22 mouse cellular contexts compared by ENCODE assay signal in the genomic region with DNA sequence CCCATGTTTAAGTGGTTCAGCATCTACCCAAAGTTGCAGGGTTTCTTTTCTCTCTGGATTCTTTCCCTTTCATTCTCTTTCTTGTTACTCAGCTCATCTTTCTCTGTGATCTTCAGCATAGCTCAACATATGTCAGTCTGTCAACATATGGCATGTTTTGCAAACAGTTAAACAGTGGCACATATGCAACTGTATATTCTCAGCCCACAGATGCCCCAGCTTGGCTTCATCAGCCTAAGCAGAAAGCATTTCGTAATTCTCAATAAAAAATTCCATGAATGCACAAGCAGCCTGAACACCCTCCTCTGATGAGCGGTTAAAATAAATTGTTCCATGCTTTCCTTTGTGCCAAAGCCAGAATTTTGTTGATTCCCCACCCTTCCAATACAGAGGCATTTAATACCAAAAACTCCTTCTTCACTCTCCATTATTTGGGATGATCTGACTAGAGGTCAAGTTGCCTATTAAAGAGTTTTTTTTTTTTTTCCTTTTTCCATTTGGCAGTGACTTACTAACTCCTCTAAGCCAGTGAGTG. TPM values are rescaled to one million over a fixed set of nuclear protein-coding genes. Genes with fewer than 3 reads are reported as not detected.
DNase-seq lines count a peak whose midpoint lies in the region; ATAC-seq and TF ChIP-seq lines count a peak whose summit lies in the region.
"Had no signal": no experiment of that assay in that cellular context is flagged by ENCODE, and none has a peak within 500 bp of the region (broad histone marks: within the 10 kb centered on the region; RNA-seq: fewer than 3 reads in every experiment).

No protein-coding gene starts in this region.

- H3K9me3 ChIP-seq in embryonic facial prominence, embryonic 14.5 days (ENCODE audit: control insufficient read depth, low read length) = 0 out of 2 replicates have a peak, but pooled peaks cover 4% of the 10 kb centered on the region
- no peaks in the 10 kb centered on the region for H3K9me3 ChIP-seq in embryonic facial prominence, embryonic 10.5 days
- no peaks in the 10 kb centered on the region for H3K9me3 ChIP-seq in forebrain, postnatal 0 days (ENCODE audit: low read length)
- no peaks in the 10 kb centered on the region for H3K9me3 ChIP-seq in forebrain, embryonic 15.5 days
- H3K9me3 ChIP-seq in lung, embryonic 16.5 days (ENCODE audit: control insufficient read depth, low read length) = no peaks in the 10 kb centered on the region
- H3K9me3 ChIP-seq: G1E; heart, embryonic 10.5 days; hindbrain, embryonic 12.5 days had no signal

- H3K36me3 ChIP-seq in embryonic facial prominence, embryonic 14.5 days (ENCODE audit: control insufficient read depth, insufficient read depth, low read length) = no peaks in the 10 kb centered on the region
- no peaks in the 10 kb centered on the region for H3K36me3 ChIP-seq in embryonic facial prominence, embryonic 10.5 days (replicated peaks)
- no peaks in the 10 kb centered on the region for H3K36me3 ChIP-seq in forebrain, postnatal 0 days (ENCODE audit: insufficient read depth)
- H3K36me3 ChIP-seq in forebrain, embryonic 15.5 days = no peaks in the 10 kb centered on the region
- no peaks in the 10 kb centered on the region for H3K36me3 ChIP-seq in lung, embryonic 16.5 days (ENCODE audit: control insufficient read depth, insufficient read depth, low read length)
- H3K36me3 ChIP-seq: G1E; heart, embryonic 10.5 days; hindbrain, embryonic 12.5 days had no signal

- no peak for TF ChIP-seq CTCF in forebrain, postnatal 0 days (IDR thresholded peaks at IDR 0.05; ENCODE audit: low read depth)
- TF ChIP-seq CTCF in brain, embryonic 14.5 days (IDR thresholded peaks at IDR 0.05; ENCODE audit: borderline replicate concordance, extremely low read depth, insufficient read depth, insufficient read length) = no peak

- no peak overlapping the region for H3K27ac ChIP-seq in embryonic facial prominence, embryonic 14.5 days (replicated peaks; ENCODE audit: low read depth, low read length)
- H3K27ac ChIP-seq in embryonic facial prominence, embryonic 10.5 days (replicated peaks) = no peak overlapping the region
- H3K27ac ChIP-seq in forebrain, postnatal 0 days (ENCODE audit: low read depth, low read length) = no peak overlapping the region
- no peak overlapping the region for H3K27ac ChIP-seq in forebrain, embryonic 15.5 days (replicated peaks)
- no peak overlapping the region for H3K27ac ChIP-seq in lung, embryonic 16.5 days (ENCODE audit: low read length)
- H3K27ac ChIP-seq: heart, embryonic 10.5 days; hindbrain, embryonic 12.5 days had no signal

- H3K4me2 ChIP-seq in embryonic facial prominence, embryonic 14.5 days (ENCODE audit: low read depth, low read length) = no peak overlapping the region
- no peak overlapping the region for H3K4me2 ChIP-seq in forebrain, postnatal 0 days (ENCODE audit: low read depth)
- no peak overlapping the region for H3K4me2 ChIP-seq in forebrain, embryonic 15.5 days (replicated peaks)
- no peak overlapping the region for H3K4me2 ChIP-seq in lung, embryonic 16.5 days (ENCODE audit: low read depth, low read length)
- H3K4me2 ChIP-seq: hindbrain, embryonic 12.5 days had no signal

- peak; percentile 17 for DNase-seq in embryonic facial prominence, embryonic 14.5 days (ENCODE audit: low spot score)
- DNase-seq in embryonic facial prominence, embryonic 10.5 days (ENCODE audit: low spot score) = no peak
- peak; percentile 41 for DNase-seq in forebrain, postnatal 0 days
- no peak for DNase-seq in lung, adult 18-20 months
- DNase-seq in brain, embryonic 14.5 days (ENCODE audit: low read depth) = peak; percentile 68
- DNase-seq in spleen, postnatal 14 days (ENCODE audit: low spot score in 2 of 2) = no peak
- DNase-seq: adrenal gland, postnatal 10 days; B cell, adult 2 months; cerebellum, adult 2 months; cerebellum, postnatal 10 days; gastrocnemius, postnatal 36 days; heart, adult 18-20 months; heart, postnatal 10 days; heart, postnatal 4 days had no signal

- no peak overlapping the region for H3K4me3 ChIP-seq in embryonic facial prominence, embryonic 14.5 days (ENCODE audit: low read depth, low read length)
- no peak overlapping the region for H3K4me3 ChIP-seq in embryonic facial prominence, embryonic 10.5 days
- no peak overlapping the region for H3K4me3 ChIP-seq in forebrain, postnatal 0 days (ENCODE audit: low read depth, low read length)
- H3K4me3 ChIP-seq in forebrain, embryonic 15.5 days = no peak overlapping the region
- H3K4me3 ChIP-seq in lung, embryonic 16.5 days (ENCODE audit: low read length) = no peak overlapping the region
- H3K4me3 ChIP-seq: heart, embryonic 10.5 days; hindbrain, embryonic 12.5 days had no signal

- H3K9ac ChIP-seq in embryonic facial prominence, embryonic 14.5 days (ENCODE audit: low read depth, low read length) = no peak overlapping the region
- H3K9ac ChIP-seq in forebrain, postnatal 0 days = no peak overlapping the region
- no peak overlapping the region for H3K9ac ChIP-seq in forebrain, embryonic 15.5 days (replicated peaks)
- H3K9ac ChIP-seq in lung, embryonic 16.5 days (ENCODE audit: low read length) = no peak overlapping the region
- H3K9ac ChIP-seq: hindbrain, embryonic 12.5 days had no signal

- peaks cover 10% of the 10 kb centered on the region; the same call in 1 of the 2 replicates for H3K27me3 ChIP-seq in embryonic facial prominence, embryonic 14.5 days (replicated peaks; ENCODE audit: control insufficient read depth, insufficient read depth, low read length)
- peaks cover 39% of the 10 kb centered on the region for H3K27me3 ChIP-seq in embryonic facial prominence, embryonic 10.5 days (replicated peaks; ENCODE audit: low read depth, poor library complexity, severe bottlenecking)
- H3K27me3 ChIP-seq in forebrain, postnatal 0 days (ENCODE audit: insufficient read depth, low read length) = no peaks in the 10 kb centered on the region
- H3K27me3 ChIP-seq in forebrain, embryonic 15.5 days = no peaks in the 10 kb centered on the region
- H3K27me3 ChIP-seq in lung, embryonic 16.5 days (ENCODE audit: control insufficient read depth, insufficient read depth, low read depth, low read length) = no peaks in the 10 kb centered on the region; the same call in 1 of the 2 replicates
- H3K27me3 ChIP-seq: hindbrain, embryonic 12.5 days had no signal

- H3K4me1 ChIP-seq in embryonic facial prominence, embryonic 14.5 days (ENCODE audit: control insufficient read depth, insufficient read depth, low read length) = no peaks in the 10 kb centered on the region
- H3K4me1 ChIP-seq in embryonic facial prominence, embryonic 10.5 days = no peaks in the 10 kb centered on the region
- no peaks in the 10 kb centered on the region for H3K4me1 ChIP-seq in forebrain, postnatal 0 days (ENCODE audit: insufficient read depth)
- H3K4me1 ChIP-seq in forebrain, embryonic 15.5 days = no peaks in the 10 kb centered on the region
- H3K4me1 ChIP-seq in lung, embryonic 16.5 days (replicated peaks; ENCODE audit: control insufficient read depth, insufficient read depth, low read length) = no peaks in the 10 kb centered on the region
- H3K4me1 ChIP-seq: heart, embryonic 10.5 days; hindbrain, embryonic 12.5 days had no signal

- no peak for ATAC-seq in embryonic facial prominence, embryonic 14.5 days (ENCODE audit: low read depth)
- peak; percentile 50 for ATAC-seq in forebrain, postnatal 0 days
- no peak for ATAC-seq in forebrain, embryonic 15.5 days (replicated peaks)
- peak; percentile 89 for ATAC-seq in lung, embryonic 16.5 days (ENCODE audit: low read depth)
- ATAC-seq: CD4-positive, CD25-positive, alpha-beta regulatory T cell, adult 4 months; hindbrain, embryonic 16.5 days; inflammation-experienced regulatory T-cells, adult 6 months had no signal

- TF ChIP-seq POLR2A in brain, embryonic 14.5 days (IDR thresholded peaks at IDR 0.05; ENCODE audit: borderline replicate concordance, extremely low read depth, insufficient read depth, insufficient read length, poor library complexity, severe bottlenecking) = no peak

- WGBS in embryonic facial prominence, embryonic 14.5 days = 53% methylated on average over 2 of the region's 2 CpGs
- WGBS in embryonic facial prominence, embryonic 10.5 days = 91% methylated on average over 2 of the region's 2 CpGs
- WGBS in forebrain, postnatal 0 days = 72% methylated on average over 2 of the region's 2 CpGs
- WGBS in forebrain, embryonic 15.5 days = 73% methylated on average over 2 of the region's 2 CpGs
- 51% methylated on average over 2 of the region's 2 CpGs for WGBS in lung, embryonic 16.5 days

RNA-seq across cellular contexts. Expression of a gene that starts 46.9 kb away (rescaled TPM):
- polyA plus RNA-seq in embryonic facial prominence, embryonic 14.5 days (2014; fragmentation: Nextera tagmentation; extraction: Ambion mirVana) = 2.7 and 2.8 TPM in 2 replicates
- 2.9 and 3.4 TPM in 2 replicates for polyA plus RNA-seq in embryonic facial prominence, embryonic 10.5 days (2016; fragmentation: Nextera tagmentation; extraction: Ambion mirVana)
- total RNA-seq in forebrain, postnatal 0 days (2014; rRNA removed) = 5.5 and 9.4 TPM in 2 replicates
- 0.55 and 1.9 TPM in 2 replicates for polyA plus RNA-seq in forebrain, postnatal 0 days (2015; fragmentation: Nextera tagmentation; extraction: Ambion mirVana)
- 1.4 and 1.6 TPM in 2 replicates for polyA plus RNA-seq in forebrain, embryonic 15.5 days (2015; fragmentation: Nextera tagmentation; extraction: Ambion mirVana)
- 1.0 and 1.1 TPM in 2 replicates for polyA plus RNA-seq in lung, embryonic 16.5 days (2015; fragmentation: Nextera tagmentation; extraction: Ambion mirVana)
- polyA plus RNA-seq in brain, embryonic 14.5 days (2012; rRNA removed) = 2.6 and 5.3 TPM in 2 replicates
- polyA plus RNA-seq: G1E; inflammation-experienced regulatory T-cells, adult 6 months had no signal

Comparison
In these comparisons a context has a peak if more than half of its experiments do, and no peak if none do; other contexts are left out.
1. ATAC-seq: peak in forebrain, postnatal 0 days (single experiment) and lung, embryonic 16.5 days (single experiment); none in embryonic facial prominence, embryonic 14.5 days (single experiment) and forebrain, embryonic 15.5 days (single experiment).
2. DNase-seq: peak in embryonic facial prominence, embryonic 14.5 days (single experiment), forebrain, postnatal 0 days (single experiment) and brain, embryonic 14.5 days (single experiment); none in embryonic facial prominence, embryonic 10.5 days (single experiment), lung, adult 18-20 months (0 of 2) and spleen, postnatal 14 days (0 of 2).